Mouse (Mus musculus) ES-Bruce4 (cell line): ENCODE measurements around the gene Klhl7. TPM values are rescaled to one million over a fixed set of nuclear protein-coding genes. Genes with fewer than 3 reads are reported as not detected.

Experiments used
- H3K27ac ChIP-seq: 2 replicates; pipeline ENCODE4 v1.5.1; 2012; ENCODE audit warnings: low read length, inconsistent platforms; ENCODE audit not compliant: insufficient read depth
- H3K27me3 ChIP-seq: 2 replicates; pipeline ENCODE4 v1.6.1; 2012; ENCODE audit warnings: mild to moderate bottlenecking, low read length, inconsistent platforms; ENCODE audit not compliant: control insufficient read depth, poor library complexity, insufficient read depth, severe bottlenecking
- H3K36me3 ChIP-seq: 2 replicates; pipeline ENCODE4 v1.6.1; 2012; ENCODE audit warnings: inconsistent platforms, mild to moderate bottlenecking, low read length, moderate library complexity; ENCODE audit not compliant: control insufficient read depth, poor library complexity, insufficient read depth, severe bottlenecking
- H3K4me1 ChIP-seq: one replicate; pipeline ENCODE4 v1.8.1; 2011; ENCODE audit warnings: low read length; ENCODE audit not compliant: control insufficient read depth, insufficient read depth
- H3K4me3 ChIP-seq: 2 replicates; pipeline ENCODE4 v1.5.1; 2011; ENCODE audit warnings: low read depth, mild to moderate bottlenecking, low read length
- H3K9ac ChIP-seq: 2 replicates; pipeline ENCODE4 v1.6.1; 2012; ENCODE audit warnings: low read depth, mild to moderate bottlenecking, inconsistent platforms; ENCODE audit not compliant: poor library complexity, severe bottlenecking
- H3K9me3 ChIP-seq: replicated peaks from 2 replicates; pipeline ENCODE4 v1.6.1; 2012; ENCODE audit warnings: mild to moderate bottlenecking, low read length, inconsistent platforms; ENCODE audit not compliant: control insufficient read depth, poor library complexity, insufficient read depth, severe bottlenecking
- CTCF ChIP-seq: IDR thresholded peaks from one replicate; pipeline ENCODE4 v1.8.1; 2011; ENCODE audit warnings: low read depth, low read length
- EP300 ChIP-seq: IDR thresholded peaks from 2 replicates; pipeline ENCODE4 v1.6.1; 2011; ENCODE audit warnings: low read depth, low read length; ENCODE audit not compliant: insufficient read depth
- POLR2A ChIP-seq: IDR thresholded peaks from one replicate; pipeline ENCODE4 v1.8.1; 2011; ENCODE audit warnings: low read length; ENCODE audit not compliant: insufficient read depth
- polyA plus RNA-seq: library from polyadenylated mRNA; stranded (reverse); fragments of >200 nt; gene quantifications from 2 replicates; pipeline ENCODE4 v1.2.4, GENCODE M21; 2011; ENCODE audit warnings: low read depth; ENCODE audit not compliant: missing spikeins, insufficient read depth, insufficient read length

The Klhl7 gene
- polyA plus RNA-seq, 1 experiment: 31.1 TPM

DNA sequence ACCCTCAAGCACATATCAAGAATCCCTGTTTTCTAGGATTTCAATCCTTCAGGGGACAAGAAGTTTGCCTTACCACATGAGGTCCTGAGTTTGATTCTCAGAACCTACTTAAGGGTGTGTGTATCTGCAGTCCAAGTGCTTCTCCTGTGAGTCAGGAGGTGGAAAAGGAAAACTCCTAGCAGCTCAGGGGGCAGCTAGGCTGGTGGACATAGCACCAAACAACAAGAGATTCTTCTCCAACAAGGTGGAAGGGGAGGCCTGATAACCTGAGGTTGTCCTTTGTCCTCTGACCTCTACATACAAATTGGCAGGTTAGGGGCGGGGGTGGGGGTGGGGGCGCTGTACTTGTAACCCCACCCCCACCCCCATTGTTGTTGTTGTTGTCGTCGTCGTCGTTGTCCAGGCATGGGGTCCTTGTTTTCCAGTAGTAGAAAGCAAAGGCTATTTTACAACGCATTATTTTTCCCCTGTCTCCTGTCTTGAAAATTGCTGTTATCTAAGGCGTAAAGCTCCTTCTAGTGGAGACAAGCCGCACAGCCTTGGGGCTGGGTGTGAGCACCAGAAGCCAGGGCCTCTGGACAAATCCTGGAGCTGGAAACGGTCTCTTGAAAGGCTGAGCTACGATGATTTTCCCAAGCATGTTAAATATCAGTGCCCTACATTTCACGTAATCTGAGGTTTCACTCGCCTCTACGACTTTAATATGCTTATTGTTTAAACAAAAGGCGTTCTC, 23.3 kb upstream of the Klhl7 start:
- TF ChIP-seq POLR2A: no peak
- peak; percentile 16 for TF ChIP-seq CTCF
- TF ChIP-seq EP300: no peak
- H3K27me3 ChIP-seq: no peaks in the 10 kb centered on the region
- no peaks in the 10 kb centered on the region for H3K9me3 ChIP-seq

DNA sequence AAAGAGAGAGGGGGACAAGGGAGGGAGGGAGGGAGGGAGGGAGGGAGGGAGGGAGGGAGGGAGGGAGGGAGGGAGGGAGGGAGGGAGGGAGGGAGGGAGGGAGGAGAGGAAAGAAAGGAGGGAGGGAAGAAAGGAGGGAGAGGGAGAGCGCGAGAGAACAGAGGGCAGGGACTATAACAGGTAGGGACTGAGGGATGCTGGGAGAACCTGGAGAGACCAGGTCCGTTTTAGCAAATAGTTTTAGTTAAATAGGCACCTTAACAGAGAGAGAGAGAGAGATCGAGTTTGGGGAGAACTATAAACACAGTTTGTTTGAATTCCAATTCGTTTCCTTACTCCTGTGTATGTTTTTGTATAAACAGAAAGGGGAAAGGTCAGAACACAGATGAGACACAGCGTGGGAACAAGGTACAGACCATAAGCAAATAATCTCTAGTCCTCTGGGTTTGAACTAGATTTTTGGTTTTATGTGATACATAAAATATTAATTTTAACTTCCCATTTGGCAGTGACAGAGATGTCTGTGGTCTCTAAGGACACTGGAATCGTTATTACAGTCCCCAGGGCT, 22.6 kb upstream of the Klhl7 start:
- Histone ChIP-seq H3K4me3 (no peak overlapping the region), H3K27ac (peak overlapping the region; percentile 35)

More for the DNA sequence above, 23.3 kb upstream of the Klhl7 start:
- Histone ChIP-seq H3K27ac (peak overlapping the region; percentile 71), H3K36me3 (no peaks in the 10 kb centered on the region), H3K4me3 (peak overlapping the region; percentile 39), H3K4me1 (no peaks in the 10 kb centered on the region), H3K9ac (peak overlapping the region; percentile 1; the same call in 1 of the 2 replicates)

DNA sequence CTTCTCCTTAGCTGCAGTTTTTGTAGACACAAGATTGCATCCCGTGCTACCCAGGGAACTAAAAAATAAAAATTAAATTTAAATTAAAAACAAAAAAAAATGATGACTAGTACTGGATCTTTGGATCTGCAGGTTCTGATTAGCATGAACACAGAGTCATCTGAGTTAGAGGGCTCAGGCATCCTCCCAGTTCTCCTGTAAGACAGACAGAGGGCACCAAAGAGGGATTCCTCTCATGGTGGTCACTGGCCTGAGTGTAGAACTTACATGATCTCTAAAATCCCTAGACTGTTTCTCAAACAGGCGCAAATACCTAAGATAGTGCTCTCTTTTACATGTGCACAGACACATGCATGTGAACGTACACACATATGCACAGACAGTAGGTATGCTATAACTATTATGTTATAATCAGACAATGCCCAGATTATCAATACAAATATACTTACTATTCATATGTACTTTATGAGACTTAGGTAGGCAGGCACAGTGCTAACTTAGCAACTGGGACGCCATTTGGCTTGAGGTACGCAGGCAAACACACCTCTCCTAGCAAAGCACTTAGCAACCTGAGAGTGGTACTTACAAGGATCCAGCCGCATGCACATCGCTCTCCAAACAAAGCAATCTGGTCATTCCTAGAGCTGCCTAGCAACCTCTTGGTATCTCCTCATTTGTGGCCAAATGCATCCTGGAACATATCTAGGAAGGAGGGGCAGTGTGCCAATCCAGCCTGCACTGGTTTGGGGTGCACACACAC, 21.8 kb upstream of the Klhl7 start:
- TF ChIP-seq EP300 (no peak), POLR2A (no peak), CTCF (no peak)

More for the DNA sequence above, 22.6 kb upstream of the Klhl7 start:
- H3K4me1 ChIP-seq: no peaks in the 10 kb centered on the region
- no peaks in the 10 kb centered on the region for H3K36me3 ChIP-seq
- no peaks in the 10 kb centered on the region for H3K9me3 ChIP-seq
- H3K27me3 ChIP-seq: no peaks in the 10 kb centered on the region
- TF ChIP-seq EP300: no peak
- TF ChIP-seq POLR2A: no peak
- no peak for TF ChIP-seq CTCF
- peak overlapping the region; percentile 1; the same call in 1 of the 2 replicates for H3K9ac ChIP-seq

DNA sequence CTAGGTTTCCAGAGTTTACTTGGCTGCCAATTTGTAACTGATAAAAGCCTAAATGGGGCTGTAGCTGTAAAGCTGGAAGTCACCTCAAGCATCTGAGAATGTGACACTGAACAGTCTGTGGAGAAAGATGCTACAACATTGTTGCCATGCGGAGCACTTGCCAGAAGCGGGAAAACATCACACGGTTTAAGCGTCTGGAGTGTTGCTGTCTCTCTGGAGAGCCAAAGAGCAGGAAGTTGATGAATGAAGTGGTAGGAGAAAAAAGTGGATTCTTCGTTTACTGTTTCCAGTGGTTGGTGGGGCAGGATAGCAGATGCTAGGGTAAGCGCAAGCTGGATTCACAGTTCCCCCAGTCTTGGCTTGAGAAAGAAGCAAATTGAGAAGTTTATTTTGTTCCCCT, 19.6 kb upstream of the Klhl7 start:
- no peaks in the 10 kb centered on the region for H3K27me3 ChIP-seq
- H3K36me3 ChIP-seq: no peaks in the 10 kb centered on the region
- H3K9me3 ChIP-seq: no peaks in the 10 kb centered on the region
- no peak overlapping the region for H3K9ac ChIP-seq
- H3K4me3 ChIP-seq: no peak overlapping the region
- TF ChIP-seq POLR2A (no peak), EP300 (no peak), CTCF (no peak)
- no peak overlapping the region for H3K27ac ChIP-seq
- no peaks in the 10 kb centered on the region for H3K4me1 ChIP-seq

More for the DNA sequence above, 21.8 kb upstream of the Klhl7 start:
- H3K4me3 ChIP-seq: no peak overlapping the region
- no peaks in the 10 kb centered on the region for H3K27me3 ChIP-seq
- H3K27ac ChIP-seq: no peak overlapping the region
- no peaks in the 10 kb centered on the region for H3K4me1 ChIP-seq
- no peaks in the 10 kb centered on the region for H3K9me3 ChIP-seq
- H3K36me3 ChIP-seq: no peaks in the 10 kb centered on the region
- no peak overlapping the region for H3K9ac ChIP-seq

DNA sequence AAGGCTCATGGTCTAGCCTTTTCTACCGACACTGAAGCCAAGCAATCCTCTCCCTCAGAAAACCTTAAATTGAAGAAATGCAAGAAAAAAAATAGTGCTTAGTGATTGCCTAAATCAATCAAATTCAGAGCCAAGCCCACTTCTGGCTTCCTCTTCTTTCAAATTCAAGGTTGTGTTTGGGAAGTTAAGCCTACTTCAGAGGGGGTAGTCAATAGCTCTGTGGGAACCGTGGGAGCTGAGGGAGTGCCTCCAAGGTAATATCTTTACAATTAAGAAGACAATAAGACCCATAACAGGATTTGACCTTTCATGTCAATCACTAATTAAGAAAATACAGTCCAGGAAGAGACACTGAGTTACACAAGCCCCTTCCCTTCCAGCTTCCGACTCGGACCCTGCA, 15.6 kb upstream of the Klhl7 start:
- H3K4me1 ChIP-seq: no peaks in the 10 kb centered on the region
- no peaks in the 10 kb centered on the region for H3K36me3 ChIP-seq
- H3K27me3 ChIP-seq: no peaks in the 10 kb centered on the region
- no peak overlapping the region for H3K4me3 ChIP-seq
- no peak overlapping the region for H3K9ac ChIP-seq
- no peak overlapping the region for H3K27ac ChIP-seq
- no peaks in the 10 kb centered on the region for H3K9me3 ChIP-seq
- no peak for TF ChIP-seq POLR2A
- TF ChIP-seq CTCF: no peak
- TF ChIP-seq EP300: no peak
